Comparison of ENCODE assay signal across 27 mouse cellular contexts in the genomic region with DNA sequence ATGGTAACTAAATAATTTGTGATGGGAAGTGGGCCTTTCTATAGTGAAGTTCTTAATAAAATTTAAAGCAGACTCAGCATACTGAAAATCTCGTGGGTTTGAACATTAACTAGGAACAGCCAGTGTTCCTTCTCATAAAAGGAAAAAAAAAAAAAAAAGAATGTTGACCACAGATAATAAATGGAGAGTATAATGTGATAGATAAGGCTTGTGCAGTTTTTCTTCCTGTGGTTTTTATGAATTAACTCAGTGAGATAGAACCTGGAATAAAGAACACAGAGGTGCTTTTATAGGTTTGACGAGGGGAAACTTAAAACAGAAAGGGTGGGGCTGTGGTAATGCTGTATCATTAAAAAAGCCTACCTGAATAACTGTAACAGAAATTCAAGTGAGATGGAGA. TPM values are rescaled to one million over a fixed set of nuclear protein-coding genes. Genes with fewer than 3 reads are reported as not detected.
DNase-seq lines count a peak whose midpoint lies in the region; ATAC-seq and TF ChIP-seq lines count a peak whose summit lies in the region.
"Had no signal": no experiment of that assay in that cellular context is flagged by ENCODE, and none has a peak within 500 bp of the region (broad histone marks: within the 10 kb centered on the region; RNA-seq: fewer than 3 reads in every experiment).

No protein-coding gene starts in this region.

- no peak overlapping the region for H3K4me3 ChIP-seq in MEL (ENCODE audit: control insufficient read depth in 1 of 2, insufficient read depth in 1 of 2, low read depth in 2 of 2, low read length in 2 of 2)
- no peak overlapping the region for H3K4me3 ChIP-seq in intestine, embryonic 15.5 days (replicated peaks)
- H3K4me3 ChIP-seq: forebrain, embryonic 12.5 days; forebrain, embryonic 15.5 days; heart, embryonic 12.5 days; heart, embryonic 15.5 days; hindbrain, embryonic 10.5 days; hindbrain, embryonic 13.5 days had no signal

- no peak overlapping the region for H3K4me2 ChIP-seq in intestine, embryonic 15.5 days (replicated peaks)
- H3K4me2 ChIP-seq: forebrain, embryonic 12.5 days; forebrain, embryonic 15.5 days; heart, embryonic 12.5 days; heart, embryonic 15.5 days; hindbrain, embryonic 13.5 days had no signal

- no peaks in the 10 kb centered on the region for H3K79me2 ChIP-seq in MEL (ENCODE audit: control insufficient read depth, insufficient read depth, low read length, poor library complexity)

- peak; percentile 91 for ATAC-seq in intestine, embryonic 15.5 days
- peak; percentile 44 for ATAC-seq in megakaryocyte progenitor cell, adult 5-6 weeks (replicated peaks; ENCODE audit: poor library complexity)
- no peak for ATAC-seq in erythroblast, adult 5-6 weeks (replicated peaks; ENCODE audit: low FRiP score, poor library complexity, severe bottlenecking)
- no peak for ATAC-seq in erythroid progenitor cell, adult 5-6 weeks (replicated peaks; ENCODE audit: low FRiP score, poor library complexity, severe bottlenecking)
- ATAC-seq: activated CD4-positive, CD25-positive, alpha-beta regulatory T cell, adult 4 months; forebrain, embryonic 15.5 days; hindbrain, embryonic 16.5 days had no signal

- peaks cover 0 to 31% of the 10 kb centered on the region in 2 experiments; a peak in 2 of 4 replicates for H3K36me3 ChIP-seq in MEL (ENCODE audit: control insufficient read depth in 1 of 2, insufficient read depth in 2 of 2, low read length in 2 of 2)
- no peaks in the 10 kb centered on the region for H3K36me3 ChIP-seq in intestine, embryonic 15.5 days
- H3K36me3 ChIP-seq: forebrain, embryonic 12.5 days; forebrain, embryonic 15.5 days; G1E; heart, embryonic 12.5 days; heart, embryonic 15.5 days; hindbrain, embryonic 10.5 days; hindbrain, embryonic 13.5 days had no signal

- no peak for TF ChIP-seq POLR2A in MEL (IDR thresholded peaks at IDR 0.05; ENCODE audit: control insufficient read depth in 1 of 2, insufficient read depth in 1 of 2, low read depth in 1 of 2, low read length in 2 of 2, poor library complexity in 1 of 2)

- WGBS in intestine, embryonic 15.5 days = 35% methylated on average over 2 of the region's 2 CpGs

- peak overlapping the region; percentile 88 for H3K27ac ChIP-seq in MEL (ENCODE audit: control insufficient read depth, low read depth, low read length)
- no peak overlapping the region for H3K27ac ChIP-seq in intestine, embryonic 15.5 days
- H3K27ac ChIP-seq: forebrain, embryonic 12.5 days; forebrain, embryonic 15.5 days; heart, embryonic 15.5 days; hindbrain, embryonic 10.5 days; hindbrain, embryonic 13.5 days had no signal

- H3K27me3 ChIP-seq in MEL (ENCODE audit: control insufficient read depth in 1 of 2, insufficient read depth in 2 of 2, low read length in 2 of 2) = no peaks in the 10 kb centered on the region
- no peaks in the 10 kb centered on the region for H3K27me3 ChIP-seq in intestine, embryonic 15.5 days (replicated peaks)
- H3K27me3 ChIP-seq: CH12.LX; forebrain, embryonic 12.5 days; forebrain, embryonic 15.5 days; heart, embryonic 12.5 days; heart, embryonic 15.5 days; hindbrain, embryonic 13.5 days had no signal

- H3K9me3 ChIP-seq in MEL (replicated peaks; ENCODE audit: insufficient read depth, low read length) = no peaks in the 10 kb centered on the region
- no peaks in the 10 kb centered on the region for H3K9me3 ChIP-seq in intestine, embryonic 15.5 days
- H3K9me3 ChIP-seq: forebrain, embryonic 12.5 days; forebrain, embryonic 15.5 days; heart, embryonic 12.5 days; heart, embryonic 15.5 days; hindbrain, embryonic 10.5 days; hindbrain, embryonic 13.5 days had no signal

- TF ChIP-seq RAD21 in MEL (IDR thresholded peaks at IDR 0.05; ENCODE audit: low read depth, low read length) = no peak

- no peak overlapping the region for H3K9ac ChIP-seq in MEL (ENCODE audit: control insufficient read depth, low read depth, low read length, poor library complexity, severe bottlenecking)
- no peak overlapping the region for H3K9ac ChIP-seq in intestine, embryonic 15.5 days
- H3K9ac ChIP-seq: forebrain, embryonic 12.5 days; forebrain, embryonic 15.5 days; heart, embryonic 12.5 days; heart, embryonic 15.5 days; hindbrain, embryonic 13.5 days had no signal

- no peak for TF ChIP-seq CTCF in MEL (IDR thresholded peaks at IDR 0.05 in 2 of 3, conservative IDR thresholded peaks at IDR 0.05 in 1 of 3; ENCODE audit: control insufficient read depth in 1 of 3, insufficient read depth in 1 of 3, low read depth in 2 of 3, low read length in 3 of 3, poor library complexity in 1 of 3, severe bottlenecking in 1 of 3)

- peaks cover 6 to 18% of the 10 kb centered on the region in 2 experiments for H3K4me1 ChIP-seq in MEL (ENCODE audit: control insufficient read depth in 1 of 2, insufficient read depth in 2 of 2, low read length in 2 of 2)
- no peaks in the 10 kb centered on the region for H3K4me1 ChIP-seq in intestine, embryonic 15.5 days (replicated peaks)
- H3K4me1 ChIP-seq: forebrain, embryonic 12.5 days; forebrain, embryonic 15.5 days; heart, embryonic 12.5 days; heart, embryonic 15.5 days; hindbrain, embryonic 10.5 days; hindbrain, embryonic 13.5 days had no signal

- peak; percentile 49 for DNase-seq in MEL (ENCODE audit: low read depth, low spot score)
- no peak for DNase-seq in adrenal gland, postnatal 10 days
- DNase-seq: adrenal gland, adult 8-10 months; B cell, adult 2 months; cerebellum, adult 11 months; cerebellum, adult 2 months; cerebellum, postnatal 10 days; cerebellum, postnatal 36 days; gastrocnemius, postnatal 25 days; heart, adult 18-20 months; heart, postnatal 10 days; heart, postnatal 36 days; kidney, adult 11 months had no signal

- TF ChIP-seq EP300 in MEL (IDR thresholded peaks at IDR 0.05; ENCODE audit: low read depth in 1 of 2, low read length in 2 of 2) = peak; percentile 96 to 97

TF ChIP-seq in MEL, 35 proteins besides CTCF, POLR2A, EP300 and RAD21:
- TF ChIP-seq ELF1 (IDR thresholded peaks at IDR 0.05; ENCODE audit: low read depth, low read length) = no peak
- peak; percentile 78 for TF ChIP-seq SIN3A (IDR thresholded peaks at IDR 0.05; ENCODE audit: low read length)
- peak; percentile 99 for TF ChIP-seq ZNF384 (IDR thresholded peaks at IDR 0.05; ENCODE audit: low read depth, low read length)
- TF ChIP-seq GATA1 (IDR thresholded peaks at IDR 0.05; ENCODE audit: low read depth, low read length) = peak; percentile 95
- no peak for TF ChIP-seq MAX (IDR thresholded peaks at IDR 0.05; ENCODE audit: low read length)
- no peak for TF ChIP-seq HCFC1 (IDR thresholded peaks at IDR 0.05; ENCODE audit: low read depth, low read length)
- TF ChIP-seq MAFK (IDR thresholded peaks at IDR 0.05; ENCODE audit: borderline replicate concordance, low read depth, low read length) = peak; percentile 92
- TF ChIP-seq ZC3H11A (IDR thresholded peaks at IDR 0.05; ENCODE audit: low read depth, low read length) = no peak
- TF ChIP-seq USF2 (IDR thresholded peaks at IDR 0.05; ENCODE audit: borderline replicate concordance in 1 of 2, insufficient read depth in 1 of 2, low read depth in 1 of 2, low read length in 2 of 2) = no peak
- peak; percentile 30; the same call in 1 of the 2 replicates for TF ChIP-seq ZKSCAN1 (IDR thresholded peaks at IDR 0.05; ENCODE audit: low read depth, low read length)
- TF ChIP-seq TCF12 (IDR thresholded peaks at IDR 0.05; ENCODE audit: low read depth, low read length) = peak; percentile 89
- no peak for TF ChIP-seq JUND (IDR thresholded peaks at IDR 0.05; ENCODE audit: low read depth, low read length)
- peak; percentile 67; the same call in 1 of the 2 replicates for TF ChIP-seq BHLHE40 (IDR thresholded peaks at IDR 0.05; ENCODE audit: borderline replicate concordance, low read depth, low read length)
- TF ChIP-seq CHD1 (IDR thresholded peaks at IDR 0.05; ENCODE audit: low read depth, low read length) = no peak
- TF ChIP-seq POLR2AphosphoS5 (IDR thresholded peaks at IDR 0.05; ENCODE audit: borderline replicate concordance, low read depth, low read length) = no peak
- peak; percentile 70; the same call in 1 of the 2 replicates for TF ChIP-seq MYC (IDR thresholded peaks at IDR 0.05; ENCODE audit: low read depth, low read length)
- peak; percentile 85 for TF ChIP-seq MYB (IDR thresholded peaks at IDR 0.05; ENCODE audit: low read depth, low read length)
- TF ChIP-seq RCOR1 (IDR thresholded peaks at IDR 0.05; ENCODE audit: low read depth, low read length) = peak; percentile 94
- TF ChIP-seq ETS1 (IDR thresholded peaks at IDR 0.05; ENCODE audit: low read depth, low read length) = peak; percentile 90
- no peak for TF ChIP-seq ZMIZ1 (IDR thresholded peaks at IDR 0.05; ENCODE audit: low read depth, low read length)
- TF ChIP-seq POLR2AphosphoS2 (IDR thresholded peaks at IDR 0.05; ENCODE audit: low read length) = no peak
TF ChIP-seq in MEL: peak in this region for 11.

RNA-seq across cellular contexts. Expression of a gene that starts 15.3 kb away (rescaled TPM):
- not detected in 2 replicates for total RNA-seq in MEL (2012; rRNA removed)
- polyA plus RNA-seq in MEL (2012; ENCODE audit: insufficient read depth in 1 of 2, insufficient read length in 2 of 2, low read depth in 1 of 2, low replicate concordance in 2 of 2, missing spikeins in 1 of 2) = not detected
- 2.8 and 3.8 TPM in 2 replicates for polyA plus RNA-seq in intestine, embryonic 15.5 days (2015; fragmentation: Nextera tagmentation; extraction: Ambion mirVana)
- not detected in 2 replicates for total RNA-seq in megakaryocyte progenitor cell, adult 5-6 weeks (2015)
- not detected in 2 replicates for total RNA-seq in megakaryocyte progenitor cell, adult 5-6 weeks (2017)
- total RNA-seq in adrenal gland, postnatal 10 days (2021) = 1 to 10 TPM; 4.6 to 8.5 TPM
- not detected in 2 replicates for total RNA-seq in erythroblast, adult 5-6 weeks (2015; ENCODE audit: low replicate concordance)
- not detected in 2 replicates for total RNA-seq in erythroblast, adult 5-6 weeks (2017; ENCODE audit: low replicate concordance)
- 4.2 TPM in 1 of 2 replicates, not detected in the other for total RNA-seq in erythroid progenitor cell, adult 5-6 weeks (2015; ENCODE audit: low replicate concordance)
- not detected in 2 replicates for total RNA-seq in erythroid progenitor cell, adult 5-6 weeks (2017; ENCODE audit: low replicate concordance)
- polyA plus RNA-seq: G1E had no signal

Comparison
In these comparisons a context has a peak if more than half of its experiments do, and no peak if none do; other contexts are left out.
1. ATAC-seq: peak in intestine, embryonic 15.5 days (single experiment) and megakaryocyte progenitor cell, adult 5-6 weeks (single experiment); none in erythroblast, adult 5-6 weeks (single experiment) and erythroid progenitor cell, adult 5-6 weeks (single experiment).